Mouse (Mus musculus): ENCODE data around the gene Dlgap4. TPM values are rescaled to one million over a fixed set of nuclear protein-coding genes. Genes with fewer than 3 reads are reported as not detected.
"Not testable (repeated sequence)": the region's sequence is repeated elsewhere in the genome, so short reads cannot be mapped to it uniquely, and the experiment has no call there.

Dlgap4 gene
- polyA plus RNA-seq, 1 experiment from 2014 or later = 55.5 TPM

GRCm38 (mm10) chr2:156781836-156782480 lies 168.5 kb downstream of the Dlgap4 start:
- Histone ChIP-seq H3K27me3 (ENCODE audit: control insufficient read depth, insufficient read depth, low read length) (no peaks in the 10 kb centered on the region), H3K9me3 (replicated peaks; ENCODE audit: control insufficient read depth, low read length) (no peaks in the 10 kb centered on the region), H3K36me3 (ENCODE audit: control insufficient read depth, insufficient read depth, low read length) (no peaks in the 10 kb centered on the region), H3K4me3 (replicated peaks; ENCODE audit: low read length) (no peak overlapping the region), H3K4me2 (ENCODE audit: low read depth, low read length) (no peak overlapping the region), H3K9ac (ENCODE audit: low read length) (no peak overlapping the region), H3K27ac (ENCODE audit: low read length) (no peak overlapping the region), H3K4me1 (ENCODE audit: control insufficient read depth, insufficient read depth, low read length) (peaks cover 23% of the 10 kb centered on the region)
- 0 out of 2 replicates have a peak, but pooled peaks have one; percentile 5 for ATAC-seq (ENCODE audit: insufficient read depth, low FRiP score)
- 68% methylated on average over 4 of the region's 4 CpGs for WGBS

DNA sequence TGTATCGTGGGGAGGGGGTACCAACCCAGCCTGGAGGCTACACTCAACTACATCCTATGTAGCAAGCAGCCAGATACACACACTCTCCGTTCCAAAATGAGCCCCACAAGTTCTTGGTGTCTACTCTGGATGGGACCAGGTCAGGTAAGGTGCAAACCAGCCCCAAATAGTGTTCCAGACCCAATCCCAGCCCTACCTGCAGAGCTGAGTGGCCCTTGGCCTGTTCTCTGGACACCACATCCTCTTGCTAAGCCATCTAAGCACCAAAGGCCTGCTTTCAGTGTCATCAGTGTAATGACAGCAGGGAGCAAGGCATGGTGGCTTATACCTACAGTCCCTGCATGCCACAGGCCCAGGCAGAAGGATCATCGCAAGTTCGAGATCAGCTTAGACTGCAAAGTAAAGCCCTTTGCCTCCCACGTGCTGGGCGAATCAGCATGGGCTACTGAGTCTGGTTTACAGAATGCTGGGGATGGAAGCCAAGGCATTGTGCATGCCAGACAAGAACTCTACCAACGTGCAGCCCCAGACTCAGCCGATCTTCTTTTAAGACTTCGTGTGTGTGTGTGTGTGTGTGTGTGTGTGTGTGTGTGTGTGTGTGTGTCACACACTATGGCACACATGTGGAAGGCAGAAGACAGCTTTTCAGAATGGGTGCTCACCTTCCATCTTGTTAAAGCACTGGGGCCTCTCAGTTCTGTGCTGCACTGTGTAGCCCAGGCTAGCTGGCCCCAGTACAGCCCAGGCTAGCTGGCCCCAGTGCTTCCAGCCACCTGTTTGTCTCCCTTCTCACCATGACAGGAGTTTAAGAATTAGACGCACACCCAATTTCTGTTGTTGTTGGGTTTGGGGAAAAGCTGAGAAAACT lies 169.2 kb downstream of the Dlgap4 start:
- WGBS = 83% methylated on average over 10 of the region's 10 CpGs
- Histone ChIP-seq H3K4me2 (ENCODE audit: low read depth, low read length) (no peak overlapping the region), H3K9ac (ENCODE audit: low read length) (no peak overlapping the region), H3K4me3 (replicated peaks; ENCODE audit: low read length) (no peak overlapping the region), H3K9me3 (replicated peaks; ENCODE audit: control insufficient read depth, low read length) (no peaks in the 10 kb centered on the region), H3K27me3 (ENCODE audit: control insufficient read depth, insufficient read depth, low read length) (no peaks in the 10 kb centered on the region), H3K36me3 (ENCODE audit: control insufficient read depth, insufficient read depth, low read length) (no peaks in the 10 kb centered on the region), H3K4me1 (ENCODE audit: control insufficient read depth, insufficient read depth, low read length) (peaks cover 18% of the 10 kb centered on the region), H3K27ac (ENCODE audit: low read length) (no peak overlapping the region)
- ATAC-seq (ENCODE audit: insufficient read depth, low FRiP score) = no peak; the same call in 1 of the 2 replicates

DNA sequence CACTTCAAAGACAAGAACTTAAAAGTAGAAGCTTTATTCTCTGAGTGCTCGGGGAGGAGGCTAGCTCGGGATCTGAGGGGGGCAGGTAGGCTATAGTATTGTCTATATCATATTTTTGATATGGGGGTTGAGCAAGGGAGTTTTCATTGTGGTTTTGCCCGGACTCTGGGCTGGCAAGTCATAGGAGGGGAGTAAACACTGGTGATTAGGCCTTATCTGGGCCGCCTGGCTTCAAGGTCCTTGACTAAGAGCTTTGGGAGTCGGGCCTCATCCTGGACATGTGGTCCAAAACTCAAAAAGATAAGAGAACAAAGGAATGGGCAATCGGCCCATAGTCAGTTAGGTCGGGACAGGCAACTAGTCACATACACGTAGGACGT lies 169.8 kb downstream of the Dlgap4 start:
- Histone ChIP-seq H3K4me3 (replicated peaks; ENCODE audit: low read length) (no peak overlapping the region), H3K9ac (ENCODE audit: low read length) (no peak overlapping the region), H3K4me1 (ENCODE audit: control insufficient read depth, insufficient read depth, low read length) (peaks cover 18% of the 10 kb centered on the region), H3K36me3 (ENCODE audit: control insufficient read depth, insufficient read depth, low read length) (no peaks in the 10 kb centered on the region), H3K4me2 (ENCODE audit: low read depth, low read length) (no peak overlapping the region), H3K9me3 (replicated peaks; ENCODE audit: control insufficient read depth, low read length) (no peaks in the 10 kb centered on the region), H3K27ac (ENCODE audit: low read length) (no peak overlapping the region), H3K27me3 (ENCODE audit: control insufficient read depth, insufficient read depth, low read length) (no peaks in the 10 kb centered on the region)
- 50% methylated on average over 9 of the region's 9 CpGs for WGBS
- ATAC-seq (ENCODE audit: insufficient read depth, low FRiP score) = peak; percentile 34; the same call in 1 of the 2 replicates

DNA sequence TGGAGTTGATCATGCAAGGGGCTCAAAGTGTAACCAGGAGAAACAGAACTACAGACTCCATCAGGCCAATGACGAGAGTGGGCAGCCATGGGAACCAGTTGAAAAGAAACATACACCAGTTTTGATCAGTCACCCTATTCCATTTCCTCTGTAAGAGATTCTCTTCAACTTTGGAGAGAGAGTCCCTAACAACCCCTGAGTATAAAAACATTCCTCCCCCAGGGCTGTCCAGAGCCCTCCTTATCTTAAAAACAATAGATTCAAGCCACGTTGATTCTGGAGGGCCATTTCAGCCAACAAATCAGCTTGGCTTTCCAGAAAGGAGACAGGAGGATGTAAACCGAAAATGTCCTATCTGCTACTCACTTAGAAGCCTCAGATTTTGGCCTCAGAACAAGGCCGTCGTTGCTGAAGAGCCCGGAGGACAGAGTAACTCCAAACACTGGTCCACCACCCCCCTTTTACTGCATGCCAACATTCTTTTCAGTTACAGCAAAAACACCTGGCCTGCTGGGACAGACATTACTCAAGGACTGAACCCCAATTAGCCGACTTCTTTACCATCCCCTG lies 170.6 kb downstream of the Dlgap4 start:
- 47% methylated on average over 7 of the region's 7 CpGs for WGBS
- ATAC-seq (ENCODE audit: insufficient read depth, low FRiP score) = no peak

DNA sequence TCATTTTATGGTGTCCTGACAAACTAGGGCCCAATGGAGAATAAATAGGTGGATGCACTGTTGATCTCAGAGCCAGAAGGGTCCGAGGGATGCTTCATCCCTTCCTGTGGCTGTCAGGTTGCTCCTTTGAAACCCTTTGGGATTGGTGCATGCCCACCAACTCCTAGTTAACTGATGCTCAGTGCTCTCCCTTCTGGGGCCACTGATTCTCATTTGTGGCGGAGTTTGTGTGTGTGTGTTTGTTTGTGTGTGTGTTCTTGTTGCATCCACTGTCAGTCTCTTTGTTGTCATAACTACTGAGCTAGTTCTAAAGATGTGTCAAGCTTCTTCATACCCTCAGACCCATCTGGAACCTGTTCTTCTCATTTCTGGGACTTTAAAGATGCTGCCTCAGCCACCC lies 171.4 kb downstream of the Dlgap4 start:
- no peak overlapping the region for H3K27ac ChIP-seq (ENCODE audit: low read length)

More for the DNA sequence above, 170.6 kb downstream of the Dlgap4 start:
- H3K4me2 ChIP-seq (ENCODE audit: low read depth, low read length) = no peak overlapping the region
- H3K4me3 ChIP-seq (replicated peaks; ENCODE audit: low read length) = no peak overlapping the region
- H3K27ac ChIP-seq (ENCODE audit: low read length) = no peak overlapping the region; the same call in 1 of the 2 replicates
- no peaks in the 10 kb centered on the region for H3K9me3 ChIP-seq (replicated peaks; ENCODE audit: control insufficient read depth, low read length)
- H3K4me1 ChIP-seq (ENCODE audit: control insufficient read depth, insufficient read depth, low read length) = peaks cover 18% of the 10 kb centered on the region
- no peak overlapping the region for H3K9ac ChIP-seq (ENCODE audit: low read length)
- no peaks in the 10 kb centered on the region for H3K36me3 ChIP-seq (ENCODE audit: control insufficient read depth, insufficient read depth, low read length)
- no peaks in the 10 kb centered on the region for H3K27me3 ChIP-seq (ENCODE audit: control insufficient read depth, insufficient read depth, low read length)

GRCm38 (mm10) chr2:156786369-156786768 lies 172.9 kb downstream of the Dlgap4 start:
- H3K4me3 ChIP-seq (replicated peaks; ENCODE audit: low read length) = not testable (repeated sequence)

More for the DNA sequence above, 171.4 kb downstream of the Dlgap4 start:
- ATAC-seq (ENCODE audit: insufficient read depth, low FRiP score) = no peak
- H3K4me1 ChIP-seq (ENCODE audit: control insufficient read depth, insufficient read depth, low read length) = peaks cover 15% of the 10 kb centered on the region
- 85% methylated on average over 2 of the region's 2 CpGs for WGBS
- H3K9me3 ChIP-seq (replicated peaks; ENCODE audit: control insufficient read depth, low read length) = no peaks in the 10 kb centered on the region
- H3K9ac ChIP-seq (ENCODE audit: low read length) = no peak overlapping the region
- no peak overlapping the region for H3K4me3 ChIP-seq (replicated peaks; ENCODE audit: low read length)
- no peaks in the 10 kb centered on the region for H3K36me3 ChIP-seq (ENCODE audit: control insufficient read depth, insufficient read depth, low read length)
- no peak overlapping the region for H3K4me2 ChIP-seq (ENCODE audit: low read depth, low read length)
- no peaks in the 10 kb centered on the region for H3K27me3 ChIP-seq (ENCODE audit: control insufficient read depth, insufficient read depth, low read length)

GRCm38 (mm10) chr2:156787090-156787775 lies 173.7 kb downstream of the Dlgap4 start:
- 0 out of 2 replicates have a peak, but pooled peaks cover 3% of the 10 kb centered on the region for H3K4me1 ChIP-seq (ENCODE audit: control insufficient read depth, insufficient read depth, low read length)
- 90% methylated on average over 5 of the region's 5 CpGs for WGBS
- H3K9me3 ChIP-seq (replicated peaks; ENCODE audit: control insufficient read depth, low read length) = peaks cover 9% of the 10 kb centered on the region
- H3K9ac ChIP-seq (ENCODE audit: low read length) = no peak overlapping the region
- no peak overlapping the region for H3K27ac ChIP-seq (ENCODE audit: low read length)
- H3K27me3 ChIP-seq (ENCODE audit: control insufficient read depth, insufficient read depth, low read length) = no peaks in the 10 kb centered on the region
- H3K4me2 ChIP-seq (ENCODE audit: low read depth, low read length) = no peak overlapping the region
- no peak for ATAC-seq (ENCODE audit: insufficient read depth, low FRiP score)
- no peaks in the 10 kb centered on the region for H3K36me3 ChIP-seq (ENCODE audit: control insufficient read depth, insufficient read depth, low read length)
- H3K4me3 ChIP-seq (replicated peaks; ENCODE audit: low read length) = no peak overlapping the region

More at GRCm38 (mm10) chr2:156786369-156786768, 172.9 kb downstream of the Dlgap4 start:
- ATAC-seq (ENCODE audit: insufficient read depth, low FRiP score); H3K36me3 ChIP-seq (ENCODE audit: control insufficient read depth, insufficient read depth, low read length); H3K4me1 ChIP-seq (ENCODE audit: control insufficient read depth, insufficient read depth, low read length); H3K27me3 ChIP-seq (ENCODE audit: control insufficient read depth, insufficient read depth, low read length); H3K27ac ChIP-seq (ENCODE audit: low read length); H3K4me2 ChIP-seq (ENCODE audit: low read depth, low read length); H3K9ac ChIP-seq (ENCODE audit: low read length); H3K9me3 ChIP-seq (replicated peaks; ENCODE audit: control insufficient read depth, low read length): not testable (repeated sequence)

- Histone ChIP-seq H3K9ac (ENCODE audit: low read length) (no peak overlapping the region), H3K4me3 (replicated peaks; ENCODE audit: low read length) (no peak overlapping the region), H3K27me3 (ENCODE audit: control insufficient read depth, insufficient read depth, low read length) (no peaks in the 10 kb centered on the region), H3K36me3 (ENCODE audit: control insufficient read depth, insufficient read depth, low read length) (no peaks in the 10 kb centered on the region), H3K4me2 (ENCODE audit: low read depth, low read length) (no peak overlapping the region), H3K27ac (ENCODE audit: low read length) (no peak overlapping the region), H3K9me3 (replicated peaks; ENCODE audit: control insufficient read depth, low read length) (peaks cover 12% of the 10 kb centered on the region), H3K4me1 (ENCODE audit: control insufficient read depth, insufficient read depth, low read length) (0 out of 2 replicates have a peak, but pooled peaks cover 3% of the 10 kb centered on the region)
- no peak for ATAC-seq (ENCODE audit: insufficient read depth, low FRiP score)
- WGBS = 41% methylated on average over 3 of the region's 3 CpGs
Observed at GRCm38 (mm10) chr2:156787776-156788105, 174.2 kb downstream of the Dlgap4 start.

All from stomach, embryonic 16.5 days (tissue).